Mouse (Mus musculus) thymus, postnatal 10 days (tissue): ENCODE data around the gene Clec16a.
A peak's percentile ranks its signal among the peaks of the same experiment; 100 is the strongest.

Experiments
- DNase-seq, 2 experiments: peaks; one replicate each; pipeline ENCODE4 v3.0.0; 2021; ENCODE audit warnings: low spot score in 2 of 2

The Clec16a gene

DNA sequence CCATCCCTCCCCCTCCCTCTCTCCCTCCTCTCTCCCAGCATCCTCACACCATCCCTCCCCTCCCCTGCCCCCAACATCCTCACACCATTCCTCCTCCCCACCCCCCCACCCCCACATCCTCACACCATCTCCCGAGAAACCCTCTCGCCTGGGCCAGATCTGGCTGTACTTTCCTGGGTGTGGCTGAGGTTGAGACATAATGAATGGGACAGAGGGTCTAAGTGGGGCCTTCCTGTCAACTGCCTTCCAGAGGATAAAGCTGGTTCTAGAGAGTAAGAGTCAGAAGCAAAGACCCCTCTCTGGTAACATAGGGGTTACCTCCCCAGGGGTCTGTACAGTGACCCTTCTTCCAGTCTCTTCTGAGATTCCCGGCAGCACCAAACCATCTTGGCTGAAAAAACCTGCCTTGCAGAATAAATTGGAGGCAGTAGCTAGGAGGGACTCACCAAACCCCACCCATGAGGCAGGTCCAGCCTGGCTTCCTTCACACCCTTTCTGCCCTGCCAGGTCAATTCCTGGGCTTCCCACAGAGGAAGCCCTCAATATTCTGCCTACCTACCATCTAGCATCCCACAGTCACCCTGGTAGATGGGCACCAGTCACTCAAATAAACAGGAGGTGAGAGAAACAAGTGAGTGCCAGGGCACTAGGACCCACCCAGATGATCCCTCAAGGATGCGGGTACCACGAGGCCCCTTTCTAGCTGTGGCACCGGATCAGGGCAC is 218.6 kb downstream of the Clec16a start:
- DNase-seq = no peak

DNA sequence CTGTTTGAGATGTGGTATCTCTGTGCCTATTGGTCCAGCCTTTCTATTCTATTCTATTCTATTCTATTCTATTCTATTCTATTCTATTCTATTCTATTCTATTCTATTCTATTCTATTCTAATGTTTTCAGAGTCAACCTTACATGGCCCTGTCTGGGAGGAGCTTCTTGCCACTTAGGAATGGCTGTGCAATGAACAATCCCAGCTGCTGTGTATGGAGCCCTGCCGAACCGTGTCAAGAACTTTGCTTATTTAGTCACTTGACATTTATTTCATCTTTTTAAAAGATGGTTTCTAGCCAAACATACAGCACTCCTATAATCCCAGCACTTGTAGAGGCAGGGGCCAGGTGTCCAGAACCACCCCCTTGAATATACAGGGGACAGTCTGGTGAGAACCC is 219.2 kb downstream of the Clec16a start:
- DNase-seq = no peak

- DNase-seq = peak; percentile 79 to 97
These were observed 222.0 kb downstream of the Clec16a start for GRCm38 (mm10) chr16:10767158-10767557.

DNA sequence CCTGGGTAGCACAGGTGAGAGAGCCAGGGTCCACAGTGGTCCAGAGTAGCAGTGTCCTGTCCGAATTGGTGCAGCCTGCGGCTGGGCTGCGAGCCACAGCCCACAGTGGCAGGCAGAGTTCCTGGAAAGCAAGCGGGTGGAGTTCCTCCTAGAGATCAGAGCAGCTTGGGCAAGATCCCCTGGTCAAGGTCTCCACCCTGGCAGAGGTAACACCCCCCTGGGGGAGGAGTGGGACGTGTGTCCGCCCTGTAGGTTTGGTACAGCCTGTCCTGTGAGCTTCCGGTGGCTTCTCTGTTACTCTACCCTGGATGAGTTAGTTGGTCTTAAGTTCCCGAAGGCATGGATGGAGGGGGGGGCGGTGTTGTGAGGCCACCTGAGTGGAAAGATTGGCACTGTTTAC is 223.7 kb downstream of the Clec16a start:
- no peak for DNase-seq

DNA sequence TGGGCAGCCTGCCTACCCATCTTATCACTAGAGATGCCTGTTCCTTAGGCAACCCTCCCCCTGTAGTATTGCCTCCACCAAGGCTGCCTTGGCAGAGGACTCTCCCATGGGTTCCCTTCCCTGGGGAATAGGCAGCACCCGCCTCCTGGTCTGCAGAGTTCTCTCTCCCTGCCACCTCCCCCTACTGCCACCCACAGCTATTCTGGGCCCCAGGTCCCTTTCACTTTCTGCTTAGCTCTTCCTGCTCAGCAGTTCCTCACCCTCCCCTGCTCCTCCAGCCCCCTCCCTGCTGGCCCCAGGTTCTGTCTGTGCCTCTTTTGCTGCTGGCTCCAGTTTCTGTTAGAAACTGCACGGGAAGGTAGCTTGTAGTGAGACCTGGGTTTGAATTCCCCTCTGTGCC is 224.5 kb downstream of the Clec16a start:
- DNase-seq = peak; percentile 63 to 70

DNA sequence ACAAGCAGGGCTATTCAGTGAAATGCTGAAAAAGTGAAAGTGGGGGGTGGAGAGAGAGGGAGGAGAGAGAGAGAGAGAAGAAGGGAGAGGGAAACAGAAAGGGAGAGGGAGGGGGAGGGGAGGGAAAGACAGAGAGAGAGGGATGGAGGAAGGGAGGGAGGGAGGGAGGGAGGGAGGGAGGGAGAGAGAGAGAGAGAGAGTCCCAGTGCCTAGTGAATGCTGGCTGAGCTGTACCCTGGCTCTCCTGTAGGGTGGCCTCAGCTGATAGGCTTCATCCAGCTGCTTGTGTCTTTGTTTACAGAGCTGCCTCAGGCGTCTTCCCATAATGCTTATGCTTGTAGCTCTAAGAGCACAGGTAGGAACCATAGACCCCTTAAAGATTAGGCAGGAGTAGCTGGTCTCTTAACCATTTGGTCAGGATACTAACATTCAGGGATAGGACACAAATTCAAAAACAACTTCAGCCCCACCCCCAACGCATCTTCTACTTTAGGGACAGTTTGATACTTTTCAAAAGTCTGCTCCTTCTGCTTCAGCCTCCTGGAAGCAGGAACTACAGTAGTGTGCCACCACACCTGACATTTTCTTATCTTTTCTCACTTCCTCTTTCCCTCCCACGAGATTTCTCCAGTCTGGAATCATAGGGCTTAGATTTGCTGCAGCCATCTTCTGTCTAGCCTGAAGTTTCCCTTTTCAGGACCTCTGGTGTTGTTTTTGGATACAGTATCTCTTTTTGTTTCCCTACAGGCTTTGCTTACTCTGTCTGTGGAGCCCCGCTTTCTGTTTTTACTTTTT is 225.6 kb downstream of the Clec16a start:
- no peak for DNase-seq

DNA sequence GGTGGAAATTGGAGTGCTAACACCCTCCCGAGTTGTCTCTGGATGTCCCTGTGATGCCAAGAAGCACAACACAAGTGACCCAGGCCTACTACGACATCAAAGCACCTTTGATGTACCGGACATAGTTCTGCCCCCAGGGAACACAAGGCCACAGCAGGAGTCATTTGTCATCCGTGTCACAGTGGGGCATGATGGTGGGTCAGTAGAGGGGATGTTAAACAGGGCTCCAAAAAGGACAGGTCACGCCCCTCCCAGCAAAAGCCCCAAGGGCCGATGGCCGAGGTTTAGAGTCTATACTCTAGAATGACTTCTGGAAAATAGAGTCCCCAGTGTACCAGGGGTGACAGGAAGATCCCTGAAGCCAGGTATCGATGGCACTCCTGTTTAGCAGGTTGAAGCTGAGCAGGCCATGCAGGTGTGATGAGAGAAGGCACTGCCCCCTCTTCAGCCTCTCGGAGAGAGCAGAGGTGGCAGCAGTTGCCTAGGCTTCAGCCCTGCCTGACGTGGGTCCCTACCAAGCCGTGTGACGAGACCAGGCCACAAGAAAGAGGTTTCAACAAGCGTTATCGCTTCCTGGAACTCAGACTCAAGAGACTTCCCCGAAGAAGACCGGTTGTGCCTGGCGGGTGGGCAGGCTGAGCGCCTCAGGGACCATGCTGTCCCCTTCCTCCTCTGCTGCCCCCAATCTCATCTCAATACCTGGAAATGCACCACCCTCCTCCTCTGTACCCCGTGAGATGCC is 226.8 kb downstream of the Clec16a start:
- DNase-seq = peak; percentile 69 to 74

GRCm38 (mm10) chr16:10773543-10773942 is 228.4 kb downstream of the Clec16a start:
- no peak for DNase-seq

DNA sequence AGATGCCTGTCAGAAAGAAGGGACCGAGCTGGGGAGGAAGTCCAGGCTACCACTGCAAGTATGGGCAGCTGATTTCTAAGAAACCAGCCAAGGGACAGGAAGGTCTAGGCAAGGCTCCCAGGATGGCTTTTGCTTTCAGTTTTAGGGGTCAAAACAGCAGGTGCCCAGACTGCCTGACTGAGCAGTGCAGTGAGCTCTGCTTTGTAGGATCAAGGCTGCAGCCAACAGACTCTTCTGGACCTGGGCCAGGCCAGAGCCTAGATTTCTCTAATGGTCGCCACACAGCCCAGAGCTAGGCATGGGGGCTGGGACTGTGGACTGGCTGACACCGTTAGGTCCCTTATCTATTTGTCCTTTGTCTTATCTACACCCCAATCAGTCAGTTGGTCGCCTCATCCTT is 229.6 kb downstream of the Clec16a start:
- no peak for DNase-seq

DNA sequence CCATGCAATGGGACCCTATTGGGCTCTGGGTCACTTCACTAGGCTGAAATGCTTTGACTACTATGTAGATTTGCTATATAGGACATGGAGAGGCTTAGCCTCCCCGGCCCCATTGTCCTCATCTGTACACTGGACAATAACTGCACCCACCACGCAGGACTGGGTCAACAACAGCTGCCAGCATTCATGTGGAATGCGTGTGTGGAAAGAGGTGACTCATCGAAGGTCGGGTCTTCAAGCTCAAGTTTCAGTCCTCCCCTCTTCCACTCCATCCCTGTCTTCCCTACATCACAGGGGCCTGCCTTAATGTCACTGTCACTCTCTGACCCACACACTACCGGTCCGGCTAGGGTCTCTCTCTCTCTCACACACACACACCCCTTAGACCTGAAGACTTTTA is 231.2 kb downstream of the Clec16a start:
- DNase-seq = no peak

- no peak for DNase-seq
These were observed 232.5 kb downstream of the Clec16a start for GRCm38 (mm10) chr16:10777579-10778160.

GRCm38 (mm10) chr16:10780631-10781120 is 235.5 kb downstream of the Clec16a start:
- peak in 1 of 2 experiments; percentile 25 for DNase-seq

DNA sequence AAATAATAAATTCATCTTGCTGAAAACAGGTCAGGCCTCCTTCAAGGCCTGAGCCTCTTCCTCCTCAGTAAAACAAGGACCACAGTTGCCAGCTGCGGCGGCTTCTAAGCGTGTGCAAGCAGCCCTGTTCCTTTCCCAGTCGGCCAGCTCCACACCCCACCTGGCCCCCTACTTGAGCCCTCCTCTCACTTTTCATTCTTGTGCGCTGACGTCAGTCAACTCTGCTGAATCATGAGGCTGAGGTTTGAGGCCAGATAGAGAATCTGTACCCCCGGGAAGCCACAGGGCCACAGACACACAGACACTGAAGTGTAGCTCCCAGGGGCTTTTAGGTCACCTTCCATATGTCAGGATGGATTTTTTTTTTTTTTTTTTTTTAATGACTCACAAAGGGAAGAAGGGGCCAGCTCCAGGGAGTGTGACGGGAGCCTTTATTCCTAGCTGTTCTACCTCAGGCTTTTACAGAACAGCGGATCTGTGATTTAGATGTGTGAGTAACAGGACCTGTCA is 236.8 kb downstream of the Clec16a start:
- peak; percentile 58 to 68 for DNase-seq

DNA sequence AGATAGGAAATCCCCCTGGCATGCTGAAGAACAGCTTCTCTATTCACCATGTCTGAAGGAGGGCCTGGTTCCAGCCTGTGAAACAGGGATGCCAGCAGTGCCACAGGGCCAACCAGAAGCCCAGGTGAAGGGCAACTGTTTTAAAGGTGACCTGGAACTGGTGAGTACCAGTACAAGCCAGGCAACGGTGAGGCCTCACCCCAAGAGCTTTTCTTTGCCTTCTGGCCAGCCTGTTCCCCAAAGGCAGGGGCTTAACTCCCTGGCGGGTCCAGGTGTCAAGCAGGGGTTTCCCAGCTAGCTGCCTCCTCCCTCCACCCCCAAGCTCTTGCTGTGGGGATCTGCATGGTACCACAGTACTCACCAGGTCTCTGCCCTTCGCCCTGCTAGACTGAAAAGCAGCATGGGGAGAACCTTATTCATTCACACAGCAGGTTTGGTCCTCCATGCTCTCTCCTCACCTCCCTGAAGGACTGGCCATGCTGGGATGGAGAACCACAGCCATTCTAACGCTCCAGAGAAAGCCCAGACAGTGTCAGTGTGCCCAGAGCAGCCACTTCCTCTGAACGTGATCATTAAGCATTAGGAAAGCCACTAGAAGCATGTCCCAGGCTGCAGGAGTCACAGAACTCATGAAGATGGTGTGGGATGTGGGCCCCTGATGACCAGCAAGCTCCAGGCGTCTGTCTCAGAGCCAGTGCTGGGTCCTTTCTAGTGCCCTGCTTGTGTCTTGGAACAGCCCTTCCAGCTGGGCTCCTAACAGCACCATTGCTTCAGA is 237.4 kb downstream of the Clec16a start:
- DNase-seq = no peak

GRCm38 (mm10) chr16:10783152-10783434 is 238.0 kb downstream of the Clec16a start:
- no peak for DNase-seq

GRCm38 (mm10) chr16:10783451-10783850 is 238.3 kb downstream of the Clec16a start:
- DNase-seq = no peak

GRCm38 (mm10) chr16:10783883-10784792 is 239.0 kb downstream of the Clec16a start:
- peak in 1 of 2 experiments; percentile 61 for DNase-seq

DNA sequence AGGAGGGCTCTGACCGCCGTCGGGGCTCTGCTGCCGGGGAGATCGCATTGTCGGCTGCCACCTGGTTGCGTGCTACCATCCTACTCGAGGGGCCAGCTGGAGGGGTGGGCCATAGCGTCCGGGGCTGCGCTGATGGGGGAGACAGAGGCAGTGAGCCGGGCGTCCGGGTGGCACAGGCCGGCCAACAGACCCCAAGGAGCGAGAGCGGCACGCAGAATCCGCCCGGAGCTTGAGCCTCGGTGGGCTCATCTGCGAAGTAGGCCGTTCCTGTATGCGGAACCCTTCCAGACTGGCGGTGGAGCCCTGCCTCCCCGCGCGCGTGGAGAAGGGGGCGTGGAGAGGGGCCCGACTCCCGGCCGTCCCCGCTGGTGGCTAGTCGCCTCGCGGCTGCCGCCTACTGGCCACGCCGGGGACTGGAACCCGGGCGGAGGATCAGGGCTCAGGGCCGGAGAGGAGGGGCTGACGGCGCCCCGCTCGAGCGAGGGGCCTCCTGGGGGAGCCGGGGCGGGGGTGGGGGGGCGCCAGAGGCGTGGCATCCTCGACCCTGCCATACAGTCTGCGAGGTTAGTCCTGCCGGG is 239.7 kb downstream of the Clec16a start:
- DNase-seq = peak; percentile 97 to 100

DNA sequence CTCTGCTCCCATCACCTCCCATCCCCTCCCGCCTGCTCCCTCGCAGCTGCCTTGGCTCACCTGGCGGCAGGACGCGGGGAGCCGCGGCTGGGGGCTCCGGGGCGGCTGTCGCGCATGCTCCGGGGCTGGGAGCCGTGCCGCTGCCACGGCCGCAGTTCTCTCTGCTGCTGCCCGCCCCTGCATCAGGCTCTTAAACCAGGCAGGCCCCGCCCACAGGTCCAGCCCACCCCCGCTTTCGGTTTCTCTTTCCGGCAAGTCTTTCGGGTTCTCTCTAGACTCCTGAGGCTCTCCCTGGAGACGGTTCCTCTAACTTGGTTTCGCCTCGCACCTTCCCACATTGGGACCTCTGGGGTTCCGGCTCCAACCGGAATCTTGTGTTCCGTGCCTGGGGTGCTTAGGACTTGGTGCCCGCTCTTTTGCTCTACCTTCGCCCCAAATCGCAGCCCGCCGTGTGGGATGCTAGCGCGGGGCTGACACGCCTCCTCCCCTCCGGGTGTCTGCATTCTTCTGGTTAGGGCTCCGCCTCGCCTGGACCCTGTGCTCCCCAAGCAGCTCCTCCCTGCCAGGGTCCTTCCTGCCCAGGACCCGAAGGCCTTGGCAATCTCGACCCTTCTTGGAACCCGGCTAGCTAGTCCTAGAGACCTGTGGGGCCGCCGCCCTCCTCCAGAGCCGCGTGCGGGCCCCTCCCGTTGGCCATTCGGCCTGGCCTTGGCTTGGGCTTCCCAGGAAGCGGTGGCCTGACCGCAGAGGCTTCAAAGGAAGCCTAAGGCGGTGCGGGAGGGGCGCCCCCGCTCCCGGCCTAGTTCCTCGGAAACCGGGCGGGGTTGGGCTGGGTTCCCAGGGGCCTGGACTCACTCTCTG is 240.5 kb downstream of the Clec16a start, which contains the start of gene Socs1:
Socs1 (minus strand) TSS at position 166 of the 861 bp plus-strand sequence.
- DNase-seq = peak; percentile 96
